Mouse (Mus musculus) midbrain, postnatal 0 days (tissue): ENCODE measurements around the gene Grrp1. TPM values are rescaled to one million over a fixed set of nuclear protein-coding genes. Genes with fewer than 3 reads are reported as not detected.

Experiments
- ATAC-seq: fragments of 200-750 bp; cut with Nextera tagmentation; 2 replicates; pipeline ENCODE4 v1.8.0; 2017; ENCODE audit warnings: moderate number of reproducible peaks, mild to moderate bottlenecking, moderate TSS enrichment, moderate library complexity; ENCODE audit not compliant: low FRiP score
- DNase-seq: peaks from one replicate; pipeline ENCODE4 v3.0.0-alpha.2; 2015; ENCODE audit warnings: low spot score
- H3K27ac ChIP-seq: fragments of 300-500 bp; sonication (generic); 2 replicates; pipeline ENCODE4 v1.5.1; 2014; ENCODE audit warnings: low read depth, mild to moderate bottlenecking, low read length, mixed read lengths
- H3K27me3 ChIP-seq: fragments of 300-500 bp; sonication (generic); 2 replicates; pipeline ENCODE4 v1.6.1; 2014; ENCODE audit warnings: low read length, control low read depth, mixed read lengths; ENCODE audit not compliant: insufficient read depth
- H3K36me3 ChIP-seq: fragments of 300-500 bp; sonication (generic); 2 replicates; pipeline ENCODE4 v1.6.1; 2014; ENCODE audit warnings: low read length, control low read depth, mixed read lengths; ENCODE audit not compliant: insufficient read depth
- H3K4me1 ChIP-seq: fragments of 300-500 bp; sonication (generic); 2 replicates; pipeline ENCODE4 v1.6.1; 2014; ENCODE audit warnings: mild to moderate bottlenecking, control low read depth, antibody characterized with exemption, low read length, mixed read lengths; ENCODE audit not compliant: insufficient read depth
- H3K4me2 ChIP-seq: fragments of 300-500 bp; sonication (generic); 2 replicates; pipeline ENCODE4 v1.6.1; 2014; ENCODE audit warnings: low read depth, mild to moderate bottlenecking, low read length, mixed read lengths; ENCODE audit not compliant: poor library complexity, severe bottlenecking
- H3K4me3 ChIP-seq: fragments of 300-500 bp; sonication (generic); 2 replicates; pipeline ENCODE4 v1.5.1; 2014; ENCODE audit warnings: low read depth, mild to moderate bottlenecking, low read length, moderate library complexity
- H3K9ac ChIP-seq: fragments of 300-500 bp; sonication (generic); replicated peaks from 2 replicates; pipeline ENCODE4 v1.6.1; 2014; ENCODE audit warnings: mild to moderate bottlenecking, low read length, moderate library complexity, mixed read lengths; ENCODE audit not compliant: poor library complexity, severe bottlenecking
- H3K9me3 ChIP-seq: fragments of 300-500 bp; sonication (generic); 2 replicates; pipeline ENCODE4 v1.6.1; 2016; ENCODE audit warnings: low read length, control low read depth
- CTCF ChIP-seq: IDR thresholded peaks from 2 replicates; pipeline ENCODE4 v1.5.1; 2016; ENCODE audit warnings: antibody characterized with exemption, mild to moderate bottlenecking
- WGBS: fragments of 180-500 bp; shearing (Covaris S2); extraction: QIAGEN DNeasy Blood & Tissue Kit; methylation state at CpG from one replicate; pipeline ENCODE4 v1.1.7; 2014; 5-methylcytosine and 5-hydroxymethylcytosine counted together
- polyA plus RNA-seq: library from polyadenylated mRNA; unstranded; fragments of >200 nt; fragmentation: Nextera tagmentation; extraction: Ambion mirVana; gene quantifications from 2 replicates; pipeline ENCODE4 v1.2.1, GENCODE M21; 2015
- total RNA-seq: library from RNA; depleted of rRNA; stranded (reverse); fragments of >200 nt; gene quantifications from 2 replicates; pipeline ENCODE4 v1.2.3, GENCODE M21; 2014

The Grrp1 gene
- total and polyA plus RNA-seq, 2 experiments from 2014 or later: 17.8 to 27.1 TPM

DNA sequence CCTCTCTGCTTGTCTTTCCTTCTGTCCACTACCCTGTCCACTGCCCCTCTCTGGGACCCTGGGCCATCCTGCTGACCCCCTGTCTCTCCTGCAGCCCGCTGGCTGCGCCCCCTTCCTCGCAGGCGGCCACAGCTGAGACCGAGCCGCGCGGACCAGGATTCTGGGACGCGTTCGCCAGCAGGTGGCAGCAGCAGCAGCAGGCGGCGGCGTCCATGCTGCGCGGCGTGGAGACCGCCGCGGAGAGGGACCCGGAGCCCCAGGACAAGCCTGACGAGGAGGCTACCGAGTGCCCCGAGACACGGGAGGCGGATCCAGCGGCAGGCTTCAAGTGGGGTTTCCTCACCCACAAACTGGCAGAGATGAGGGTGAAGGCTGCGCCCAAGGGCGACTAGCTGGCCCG is 4.3 kb downstream of the Grrp1 start:
- Histone ChIP-seq H3K27ac (no peak overlapping the region), H3K9ac (peak overlapping the region; percentile 40), H3K4me2 (peak overlapping the region; percentile 77), H3K4me1 (peaks cover 8% of the 10 kb centered on the region; the same call in 1 of the 2 replicates), H3K36me3 (no peaks in the 10 kb centered on the region), H3K4me3 (peak overlapping the region; percentile 55), H3K27me3 (peaks cover 33% of the 10 kb centered on the region), H3K9me3 (no peaks in the 10 kb centered on the region)
- ATAC-seq (no peak), DNase-seq (peak; percentile 65)
- 2% methylated on average over 30 of the region's 30 CpGs for WGBS
- peak; percentile 96 for TF ChIP-seq CTCF

DNA sequence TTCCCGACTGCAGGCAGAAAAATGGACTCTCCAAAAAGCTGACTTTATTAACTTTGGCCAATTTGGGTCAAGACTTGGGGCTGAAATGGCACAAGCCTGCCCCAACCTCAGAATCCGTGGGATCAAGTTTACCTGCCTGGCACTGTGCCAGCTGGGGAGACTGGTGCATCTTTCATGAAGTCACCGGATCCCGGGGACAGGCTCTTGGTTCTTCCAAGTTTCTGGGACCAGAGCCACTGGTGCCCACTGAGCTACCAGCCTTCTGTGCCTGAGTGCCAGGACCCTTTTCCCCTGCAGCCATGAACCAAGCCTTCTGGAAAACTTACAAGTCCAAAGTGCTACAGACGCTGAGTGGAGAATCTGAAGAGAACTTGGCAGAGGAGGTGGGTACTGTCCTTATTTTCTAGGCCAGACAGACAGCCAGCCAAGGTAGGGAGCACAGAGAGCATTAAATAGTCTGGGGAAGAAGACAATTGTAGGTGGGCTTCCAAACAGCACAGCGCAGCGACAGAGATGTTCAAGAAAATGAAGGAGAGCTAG is 7.1 kb downstream of the Grrp1 start, which contains the start of gene Gm30191:
Gene Gm30191 (plus strand): TSS at position 217 of the 540 bp plus-strand sequence.
- H3K27me3 ChIP-seq: peaks cover 18% of the 10 kb centered on the region
- H3K9me3 ChIP-seq: no peaks in the 10 kb centered on the region
- WGBS: 72% methylated on average over 7 of the region's 7 CpGs
- H3K36me3 ChIP-seq: no peaks in the 10 kb centered on the region
- no peak within 1 kb of the TSS for H3K9ac ChIP-seq
- peak; percentile 30 for DNase-seq
- no peak within 1 kb of the TSS for H3K27ac ChIP-seq
- ATAC-seq: no peak
- H3K4me2 ChIP-seq: peak within 1 kb of the TSS; percentile 97
- TF ChIP-seq CTCF: no peak
- H3K4me1 ChIP-seq: peaks cover 12% of the 10 kb centered on the region; the same call in 1 of the 2 replicates
- peak within 1 kb of the TSS; percentile 67 for H3K4me3 ChIP-seq

DNA sequence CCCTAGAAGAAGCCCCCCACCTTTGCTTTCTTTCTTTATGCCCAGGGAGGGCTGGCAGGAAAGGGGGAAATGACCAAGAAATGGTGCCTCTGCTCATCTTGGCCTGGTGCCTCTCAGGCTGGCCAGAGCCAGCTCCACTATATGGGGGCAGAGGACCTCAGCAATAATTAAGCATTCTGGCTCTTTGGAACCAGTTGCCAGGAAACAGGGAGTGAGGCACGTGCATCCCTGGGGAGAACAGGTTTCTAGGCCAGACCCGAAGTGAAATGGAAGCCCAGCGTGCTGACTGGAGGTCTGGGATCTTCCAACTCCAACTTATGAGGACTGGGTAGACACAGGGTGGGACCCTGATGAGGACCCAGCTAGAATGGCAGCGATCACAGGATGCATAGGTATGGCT is 7.7 kb downstream of the Grrp1 start:
- Histone ChIP-seq H3K9me3 (no peaks in the 10 kb centered on the region), H3K4me2 (no peak overlapping the region), H3K4me3 (no peak overlapping the region), H3K36me3 (no peaks in the 10 kb centered on the region), H3K27me3 (peaks cover 16% of the 10 kb centered on the region), H3K4me1 (peaks cover 12% of the 10 kb centered on the region; the same call in 1 of the 2 replicates), H3K9ac (no peak overlapping the region), H3K27ac (no peak overlapping the region)
- peak; percentile 80 for DNase-seq
- WGBS: 16% methylated on average over 4 of the region's 4 CpGs
- no peak for TF ChIP-seq CTCF
- no peak for ATAC-seq

DNA sequence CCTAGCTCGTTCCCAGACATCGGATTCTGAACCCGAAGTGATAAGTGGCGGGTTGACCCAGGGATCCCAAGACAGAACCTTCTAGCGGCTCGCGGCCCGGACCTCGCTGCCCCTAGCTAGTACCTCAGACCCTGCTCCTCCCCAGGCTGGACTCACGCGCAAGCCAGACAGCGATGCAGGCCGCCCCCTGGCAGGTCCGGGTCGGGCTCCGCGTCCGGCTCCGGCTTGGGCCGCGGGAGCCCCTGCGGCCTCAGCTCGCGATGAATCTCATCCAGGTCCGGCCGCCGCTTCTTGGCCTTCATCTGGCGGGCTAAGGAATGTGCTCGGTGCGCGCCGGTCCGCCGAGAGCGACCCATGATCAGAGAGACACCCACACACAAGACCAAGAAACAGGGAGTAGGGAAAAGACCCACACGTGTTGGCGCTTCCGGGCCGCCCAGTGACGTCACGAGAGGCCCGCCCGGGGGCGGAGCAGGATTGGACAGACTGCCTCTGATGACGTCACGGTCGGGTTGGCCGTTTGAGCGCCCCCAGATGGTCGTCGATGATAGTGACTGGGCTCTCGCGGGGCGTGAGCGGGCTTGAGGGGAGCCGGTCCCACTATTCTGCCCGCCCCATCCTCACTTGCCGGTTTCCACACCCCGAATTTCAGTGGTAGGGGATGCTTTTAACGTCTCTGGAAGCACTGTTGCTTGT is 8.6 kb downstream of the Grrp1 start, which contains the start of gene Zfp593:
Gene Zfp593 (minus strand): TSS at position 445 of the 696 bp plus-strand sequence.
- under 1% methylated on average over 60 of the region's 60 CpGs for WGBS
- Histone ChIP-seq H3K4me3 (peak within 1 kb of the TSS; percentile 67), H3K9ac (peak within 1 kb of the TSS; percentile 68), H3K27me3 (peaks cover 11% of the 10 kb centered on the region), H3K27ac (no peak within 1 kb of the TSS), H3K4me1 (peaks cover 9% of the 10 kb centered on the region; the same call in 1 of the 2 replicates), H3K4me2 (peak within 1 kb of the TSS; percentile 97), H3K36me3 (no peaks in the 10 kb centered on the region), H3K9me3 (no peaks in the 10 kb centered on the region)
- ATAC-seq (peak; percentile 74), DNase-seq (peak; percentile 93)
- peak; percentile 90 for TF ChIP-seq CTCF

DNA sequence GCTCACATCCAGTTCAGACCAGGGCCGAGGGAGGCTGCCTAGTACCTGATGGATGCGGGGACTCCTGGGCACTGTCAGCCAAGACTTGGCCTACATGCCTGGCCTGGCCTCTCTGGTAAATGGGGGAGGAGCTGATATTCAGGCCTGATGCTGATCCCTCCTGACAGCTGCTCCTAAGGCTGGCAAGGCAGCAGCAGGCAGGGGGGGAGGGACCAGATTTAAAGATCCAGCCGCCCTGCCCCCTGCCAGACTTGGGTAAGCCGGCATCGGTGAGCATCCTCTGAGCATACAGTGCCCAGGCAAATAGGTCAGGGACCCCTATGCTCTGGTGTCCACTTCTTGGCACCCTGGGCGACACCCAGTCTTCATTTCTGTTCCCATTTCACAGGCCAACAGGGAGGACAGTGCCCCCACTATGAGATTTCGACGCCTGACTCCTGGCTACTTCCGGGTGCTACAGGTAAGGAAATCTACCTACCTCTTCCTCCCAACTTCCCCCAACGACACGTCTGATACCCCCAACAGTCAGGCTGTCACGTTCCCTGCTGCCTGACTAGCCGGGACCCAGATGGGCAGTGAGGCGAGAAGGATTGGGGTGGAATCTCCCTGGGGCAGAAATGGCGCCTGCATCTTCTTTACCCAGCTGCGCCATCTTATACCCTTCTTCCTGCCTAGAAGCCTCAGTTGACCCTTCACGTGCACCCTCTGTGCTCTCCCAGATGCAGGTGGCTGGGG is 10.2 kb downstream of the Grrp1 start, which contains the start of gene E130218I03Rik:
Gene E130218I03Rik (plus strand): TSS at position 147 of the 735 bp plus-strand sequence.
- peak within 1 kb of the TSS; percentile 97 for H3K4me2 ChIP-seq
- H3K9me3 ChIP-seq: no peaks in the 10 kb centered on the region
- H3K9ac ChIP-seq: 0 out of 2 replicates have a peak within 1 kb of the TSS, but pooled peaks have one; percentile 68
- no peak for ATAC-seq
- H3K27ac ChIP-seq: no peak within 1 kb of the TSS
- peaks cover 9% of the 10 kb centered on the region; the same call in 1 of the 2 replicates for H3K4me1 ChIP-seq
- H3K36me3 ChIP-seq: no peaks in the 10 kb centered on the region
- H3K27me3 ChIP-seq: peaks cover 11% of the 10 kb centered on the region
- peak; percentile 34 for DNase-seq
- peak within 1 kb of the TSS; percentile 67; the same call in 1 of the 2 replicates for H3K4me3 ChIP-seq
- 90% methylated on average over 17 of the region's 17 CpGs for WGBS
- TF ChIP-seq CTCF: no peak
